Mouse (Mus musculus) CD4-positive, CD25-positive, alpha-beta regulatory T cell, adult 4 months (primary cell): ENCODE data around the gene Dgki. TPM values are rescaled to one million over a fixed set of nuclear protein-coding genes. Genes with fewer than 3 reads are reported as not detected.

Source experiments
- ATAC-seq: one replicate; pipeline ENCODE4 v1.8.0; 2017
- polyA plus RNA-seq, 2 experiments: library from polyadenylated mRNA; unstranded; fragments of 100-300 nt; shearing (Covaris generic); gene quantifications; one replicate each; pipeline ENCODE4 v1.2.1; 2017

Gene Dgki
- polyA plus RNA-seq, 2 experiments from 2014 or later = 0.19 TPM; not detected in 1

GRCm38 (mm10) chr6:37003235-37003634 lies 296.7 kb downstream of the Dgki start:
- ATAC-seq = no peak

- ATAC-seq = no peak
These were observed 301.0 kb downstream of the Dgki start for GRCm38 (mm10) chr6:36998942-36999341.

- ATAC-seq = no peak
These were observed 305.7 kb downstream of the Dgki start for GRCm38 (mm10) chr6:36994329-36994728.

GRCm38 (mm10) chr6:36990186-36990585 lies 309.8 kb downstream of the Dgki start:
- no peak for ATAC-seq

GRCm38 (mm10) chr6:36988800-36989199 lies 311.2 kb downstream of the Dgki start:
- ATAC-seq = no peak

- no peak for ATAC-seq
These were observed 318.3 kb downstream of the Dgki start for GRCm38 (mm10) chr6:36981646-36982045.

- no peak for ATAC-seq
These were observed 319.5 kb downstream of the Dgki start for GRCm38 (mm10) chr6:36980475-36980874.

- ATAC-seq = no peak
These were observed 321.8 kb downstream of the Dgki start for GRCm38 (mm10) chr6:36978176-36978575.

- no peak for ATAC-seq
These were observed 326.9 kb downstream of the Dgki start for GRCm38 (mm10) chr6:36973096-36973495.

- no peak for ATAC-seq
These were observed 327.5 kb downstream of the Dgki start for GRCm38 (mm10) chr6:36972494-36972893.

- no peak for ATAC-seq
These were observed 330.6 kb downstream of the Dgki start for GRCm38 (mm10) chr6:36969249-36969885.

- no peak for ATAC-seq
These were observed 339.3 kb downstream of the Dgki start for GRCm38 (mm10) chr6:36960658-36961057.

- ATAC-seq = no peak
These were observed 344.7 kb downstream of the Dgki start for GRCm38 (mm10) chr6:36955293-36955692.

- no peak for ATAC-seq
These were observed 349.3 kb downstream of the Dgki start for GRCm38 (mm10) chr6:36950648-36951047.

- no peak for ATAC-seq
These were observed 352.1 kb downstream of the Dgki start for GRCm38 (mm10) chr6:36947861-36948260.

GRCm38 (mm10) chr6:36937527-36937926 lies 362.5 kb downstream of the Dgki start:
- ATAC-seq = no peak

GRCm38 (mm10) chr6:36936816-36937215 lies 363.2 kb downstream of the Dgki start:
- no peak for ATAC-seq

GRCm38 (mm10) chr6:36931473-36931872 lies 368.5 kb downstream of the Dgki start:
- ATAC-seq = no peak

GRCm38 (mm10) chr6:36929781-36930180 lies 370.2 kb downstream of the Dgki start:
- ATAC-seq = no peak

GRCm38 (mm10) chr6:36926455-36926854 lies 373.5 kb downstream of the Dgki start:
- ATAC-seq = no peak

- ATAC-seq = no peak
These were observed 378.0 kb downstream of the Dgki start for GRCm38 (mm10) chr6:36922006-36922405.

- no peak for ATAC-seq
These were observed 388.4 kb downstream of the Dgki start for GRCm38 (mm10) chr6:36911586-36911985.

- no peak for ATAC-seq
These were observed 392.8 kb downstream of the Dgki start for GRCm38 (mm10) chr6:36907191-36907590.

- ATAC-seq = no peak
These were observed 394.0 kb downstream of the Dgki start for GRCm38 (mm10) chr6:36905965-36906364.

GRCm38 (mm10) chr6:36904911-36905310 lies 395.1 kb downstream of the Dgki start:
- no peak for ATAC-seq
